Mouse (Mus musculus) mesoderm, embryonic 11.5 days (tissue): ENCODE data around the gene Irf4.

ENCODE experiments used
- DNase-seq: peaks from one replicate; pipeline ENCODE4 v3.0.0-alpha.2; 2012; ENCODE audit warnings: low read depth, low spot score

Irf4 gene

DNA sequence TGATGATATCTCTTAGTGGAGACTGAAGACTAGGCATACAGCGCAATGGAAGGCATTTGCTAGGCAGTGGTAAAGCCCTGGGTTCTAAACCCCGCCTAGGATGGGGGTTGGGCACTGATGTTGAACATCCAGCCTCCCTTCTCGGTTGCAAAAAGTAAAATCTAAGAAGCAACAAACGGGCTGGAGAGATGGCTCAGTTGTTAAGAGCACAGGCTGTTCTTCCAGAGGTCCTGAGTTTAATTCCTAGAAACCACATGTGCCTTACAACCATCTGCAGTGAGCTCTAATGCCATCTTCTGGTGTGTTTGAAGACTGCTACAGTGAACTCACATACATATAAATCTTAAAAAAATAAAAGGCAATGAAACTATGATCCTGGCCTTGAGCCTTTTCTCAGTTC lies 13.2 kb downstream of the Irf4 start:
- DNase-seq: no peak

DNA sequence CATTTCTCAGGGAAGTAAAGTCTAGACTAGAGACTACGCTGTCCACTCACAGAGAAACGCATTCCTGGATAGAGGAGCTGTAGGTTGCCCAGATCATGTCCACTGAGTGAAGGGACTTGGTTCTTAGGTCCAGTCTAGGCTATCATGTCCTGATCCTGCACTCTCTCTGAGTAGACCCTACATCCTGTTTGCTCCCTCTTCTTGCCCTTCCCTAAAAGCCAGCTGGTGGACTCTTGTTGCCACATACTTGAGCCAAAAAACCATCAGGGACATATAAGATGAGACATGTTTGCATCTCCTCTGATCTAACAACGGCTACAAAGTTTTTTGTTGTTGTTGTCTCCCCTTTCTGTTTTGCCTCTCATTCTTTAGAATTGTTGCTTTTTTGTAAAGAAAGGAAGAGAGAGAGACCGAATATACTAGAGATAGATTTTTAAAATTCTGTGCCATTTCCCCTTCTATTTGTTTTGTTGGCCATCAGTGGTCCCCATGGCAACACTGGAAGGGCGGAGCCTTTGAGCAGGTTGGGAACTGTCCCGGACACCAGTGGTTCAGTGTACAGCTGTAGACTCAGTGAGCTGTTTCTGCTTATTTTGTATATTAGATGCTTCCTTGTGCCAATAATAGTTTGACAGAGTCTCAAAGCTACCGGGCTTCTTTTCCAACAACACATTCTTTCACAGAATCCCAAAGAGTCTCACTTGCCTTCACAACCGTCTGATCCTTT lies 15.2 kb downstream of the Irf4 start:
- no peak for DNase-seq

DNA sequence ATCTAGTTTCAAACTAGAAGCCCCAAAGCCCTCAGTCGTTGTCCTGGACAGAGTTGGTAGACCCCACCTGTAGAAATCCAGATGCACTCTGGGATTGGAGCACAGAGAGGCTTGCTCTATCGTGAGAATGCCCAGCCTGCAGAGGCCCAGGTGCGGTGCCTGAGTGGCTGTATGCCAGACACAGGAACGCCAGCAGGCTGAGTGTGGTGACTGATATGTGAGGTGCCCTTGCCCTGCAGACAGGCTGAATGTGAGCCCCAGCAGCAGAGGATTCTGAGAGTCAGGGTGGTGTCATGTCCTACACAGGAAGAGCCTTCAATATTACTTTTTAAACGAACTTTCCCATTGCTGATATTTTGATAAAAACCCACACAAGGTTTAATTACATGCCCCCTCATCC lies 16.9 kb downstream of the Irf4 start:
- no peak for DNase-seq

DNA sequence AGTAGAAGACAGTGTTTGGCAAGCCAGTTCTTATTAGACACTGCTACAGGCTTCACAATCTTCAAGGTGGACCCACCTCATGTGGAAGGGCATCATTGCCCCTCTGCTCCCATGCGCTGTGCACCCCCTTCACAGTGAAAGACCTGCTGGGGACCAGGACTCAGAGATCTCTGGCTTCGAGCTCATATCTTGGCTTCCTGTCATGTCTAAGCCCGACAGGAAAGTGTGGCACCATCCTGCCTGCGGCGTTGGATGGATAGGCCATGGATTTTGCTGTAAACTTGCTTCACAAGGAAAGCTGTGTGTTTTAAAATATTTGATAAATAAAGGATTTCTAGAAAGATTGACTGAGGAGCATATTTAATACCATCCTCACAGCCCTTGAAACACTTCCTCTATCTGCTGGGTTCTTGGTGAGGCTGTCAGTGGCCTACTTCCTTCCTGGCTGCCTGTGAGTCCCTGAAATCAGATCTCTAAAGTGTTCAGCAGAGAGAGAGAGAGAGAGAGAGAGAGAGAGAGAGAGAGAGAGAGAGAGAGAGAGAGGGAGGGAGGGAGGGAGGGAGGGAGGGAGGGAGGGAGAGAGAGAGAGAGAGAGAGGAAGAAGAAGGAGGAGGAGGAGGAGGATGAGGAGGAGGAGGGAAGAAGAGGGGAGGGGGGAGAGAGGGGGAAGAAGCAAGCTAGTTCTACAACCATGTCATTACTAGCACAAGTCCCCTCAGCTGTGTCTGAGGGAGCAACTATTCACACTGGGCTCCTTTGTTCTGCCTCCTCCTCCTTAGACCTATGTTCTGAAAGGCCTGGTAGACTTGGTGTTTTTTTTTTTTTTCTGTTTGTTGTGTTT lies 17.8 kb downstream of the Irf4 start:
- no peak for DNase-seq

DNA sequence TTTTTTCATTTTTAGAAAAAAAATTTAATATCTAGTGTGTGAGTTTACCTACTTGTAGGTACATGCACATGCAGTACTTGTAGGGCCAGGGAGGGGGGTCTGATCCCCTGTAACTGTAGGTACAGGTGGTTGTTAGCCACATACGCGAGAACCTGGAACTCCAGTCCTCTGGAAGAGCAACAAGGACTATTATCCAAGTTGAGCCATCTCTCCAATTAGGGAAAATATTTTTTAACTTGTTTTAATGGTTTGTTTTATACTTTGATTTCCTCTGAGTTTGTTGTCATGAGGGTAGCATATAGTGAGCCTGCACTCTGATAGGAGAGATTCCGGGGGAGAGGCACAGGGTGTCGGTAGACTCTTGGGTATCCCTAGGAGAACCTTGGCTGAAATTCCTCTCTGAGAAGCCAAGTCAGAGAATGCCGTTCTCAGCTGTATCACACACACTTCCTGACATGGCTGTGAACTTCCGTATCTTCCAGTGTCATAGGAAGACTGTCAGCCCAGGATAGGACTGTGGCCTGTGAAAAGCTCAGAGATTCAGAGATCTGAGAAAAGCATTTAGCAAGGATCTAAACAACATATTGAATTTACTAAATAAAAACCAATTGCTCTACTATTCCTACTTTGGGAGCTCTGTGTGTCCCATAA lies 18.6 kb downstream of the Irf4 start:
- no peak for DNase-seq

DNA sequence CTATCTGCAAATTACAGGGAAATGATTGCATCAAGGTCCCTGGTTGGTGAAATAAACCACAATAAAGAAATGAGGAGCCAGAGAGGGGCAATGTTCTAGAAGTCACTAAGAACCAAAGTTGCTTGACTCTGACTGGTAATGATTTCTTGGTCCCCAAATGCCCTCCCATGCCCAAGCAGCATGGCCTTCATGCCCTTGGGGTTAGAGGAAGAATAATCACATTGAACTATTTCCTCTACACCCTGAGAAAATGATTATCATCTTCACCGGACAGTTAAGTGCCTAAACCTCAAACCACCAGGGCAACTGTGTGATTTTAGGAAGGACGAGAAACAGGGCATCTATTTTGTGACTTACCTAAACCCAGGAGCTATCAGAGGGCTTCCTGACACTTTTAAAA lies 27.0 kb downstream of the Irf4 start:
- no peak for DNase-seq

DNA sequence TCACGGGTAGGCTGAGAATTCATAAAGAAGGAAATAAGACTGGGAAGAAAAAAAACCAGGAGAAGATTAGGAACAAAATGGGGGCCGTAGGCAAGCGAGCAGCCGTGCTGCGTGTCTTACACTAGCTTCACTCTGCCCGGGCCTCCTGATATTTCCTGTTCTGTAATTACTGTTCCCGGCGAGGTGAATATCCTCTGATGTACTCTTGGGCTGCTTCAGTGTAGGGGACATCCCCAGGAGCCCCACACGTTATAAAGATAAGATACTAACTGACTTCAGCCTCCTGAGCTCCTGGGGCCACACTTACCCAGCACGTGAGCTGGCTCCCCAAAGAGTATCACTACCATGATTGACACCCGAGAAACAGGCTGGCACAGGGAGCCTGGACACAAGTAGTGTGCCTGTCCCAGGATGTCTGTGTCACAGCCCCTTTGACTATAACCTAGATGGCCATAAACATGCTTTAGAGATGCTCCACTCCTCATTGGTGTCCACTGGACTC lies 28.7 kb downstream of the Irf4 start:
- DNase-seq: no peak

DNA sequence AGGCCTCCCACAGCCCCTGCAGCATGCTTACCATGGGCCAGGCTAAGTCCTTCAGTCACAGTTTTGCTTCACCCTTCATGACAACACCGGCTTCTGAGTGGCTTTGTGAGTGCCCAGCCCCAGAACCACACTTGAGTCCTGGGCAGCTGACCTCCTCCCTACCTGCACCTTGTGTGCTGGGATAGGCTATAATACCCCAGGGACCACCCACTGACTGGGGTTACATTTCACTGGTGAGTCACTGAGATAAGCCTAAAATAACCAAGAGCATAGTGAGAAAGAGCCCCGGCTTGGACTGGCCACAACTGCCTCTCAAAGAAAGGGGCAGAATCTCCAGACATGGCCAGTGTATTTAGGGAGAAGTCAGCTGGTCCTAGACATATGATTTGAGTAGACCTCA lies 32.9 kb downstream of the Irf4 start:
- no peak for DNase-seq

DNA sequence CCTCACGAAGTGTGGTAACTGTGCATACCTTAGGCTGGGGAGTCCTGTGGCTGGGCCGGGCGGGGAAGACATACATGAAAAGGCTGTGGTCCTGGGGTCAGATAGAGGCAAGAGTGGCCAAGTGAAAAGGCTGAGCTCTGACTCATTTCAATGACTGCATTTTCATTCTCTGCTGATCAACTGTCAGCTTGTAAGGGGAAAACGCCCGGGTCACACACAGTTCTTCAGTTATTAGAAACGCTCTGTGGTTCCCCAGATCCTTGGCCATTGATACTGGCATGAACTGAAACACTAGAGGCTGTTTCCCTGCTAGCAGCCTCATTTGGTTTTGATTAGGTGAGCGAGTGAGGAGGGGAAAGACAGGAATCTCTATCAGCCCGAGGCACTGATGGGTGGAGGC lies 33.4 kb downstream of the Irf4 start:
- DNase-seq: peak; percentile 15

DNA sequence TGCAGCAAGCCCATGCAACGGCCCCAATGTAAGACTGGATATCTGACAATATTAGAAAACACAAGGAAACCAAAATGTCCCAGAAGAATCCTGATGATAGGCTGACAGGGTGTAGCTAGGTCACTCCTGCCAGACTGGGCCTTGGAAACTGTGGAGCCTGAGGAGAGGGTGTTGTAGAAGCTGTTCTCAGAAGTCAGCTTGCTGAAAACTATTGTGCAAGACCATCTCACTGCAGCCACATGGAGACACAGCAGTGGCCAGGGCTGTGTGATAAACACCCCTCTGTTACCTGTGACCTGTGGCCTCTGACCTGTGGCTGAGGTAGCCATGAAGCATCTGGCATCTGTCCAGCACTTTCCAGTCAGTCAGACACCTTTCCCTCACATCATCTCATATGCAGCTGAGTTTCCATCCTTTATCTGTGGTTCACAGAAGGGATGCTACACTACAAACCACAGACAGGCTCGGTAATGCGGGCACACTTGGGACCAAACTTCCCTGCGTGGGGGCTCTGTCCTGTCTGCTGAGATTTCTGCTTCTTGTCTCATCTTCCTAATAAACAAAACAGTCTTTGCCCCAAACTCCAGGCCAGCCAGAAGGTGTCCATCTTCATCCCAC lies 36.5 kb downstream of the Irf4 start:
- no peak for DNase-seq

DNA sequence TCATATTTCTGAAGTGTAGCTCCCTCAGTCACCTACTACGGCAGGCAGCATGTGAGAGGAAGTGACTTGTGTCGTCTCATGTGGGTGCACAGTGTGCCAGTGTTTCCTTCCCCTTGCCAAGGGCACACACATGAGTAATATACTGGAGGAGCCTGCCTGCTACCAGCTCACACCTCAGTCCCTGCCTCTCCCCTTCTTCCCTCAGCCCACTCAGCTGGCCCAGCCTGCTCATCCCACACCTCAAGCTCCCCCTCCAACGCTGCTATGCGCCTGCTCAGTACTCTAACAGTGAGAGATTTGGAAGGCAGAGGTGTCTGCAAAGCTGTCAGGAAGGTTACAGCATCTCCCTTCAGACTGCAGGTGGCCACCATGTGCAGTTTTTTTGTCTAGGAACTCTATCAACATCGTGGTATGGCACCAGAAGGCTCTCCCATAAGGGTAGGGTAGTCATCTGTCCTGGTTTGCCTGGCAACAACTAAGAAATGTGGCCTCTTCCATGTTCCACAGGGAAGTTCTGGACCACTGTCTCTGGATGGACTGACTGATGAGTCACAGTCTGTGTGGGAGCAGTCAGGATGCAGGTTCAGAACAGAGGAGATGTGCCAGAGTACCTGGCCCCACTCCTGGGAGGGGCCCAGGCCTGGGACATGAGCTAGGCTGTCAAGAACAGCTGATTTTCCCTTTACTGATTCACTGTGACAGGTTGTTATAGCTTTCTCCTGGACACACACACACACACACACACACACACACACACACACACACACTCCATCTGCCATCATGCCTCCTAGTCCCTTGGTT lies 37.4 kb downstream of the Irf4 start:
- DNase-seq: no peak

DNA sequence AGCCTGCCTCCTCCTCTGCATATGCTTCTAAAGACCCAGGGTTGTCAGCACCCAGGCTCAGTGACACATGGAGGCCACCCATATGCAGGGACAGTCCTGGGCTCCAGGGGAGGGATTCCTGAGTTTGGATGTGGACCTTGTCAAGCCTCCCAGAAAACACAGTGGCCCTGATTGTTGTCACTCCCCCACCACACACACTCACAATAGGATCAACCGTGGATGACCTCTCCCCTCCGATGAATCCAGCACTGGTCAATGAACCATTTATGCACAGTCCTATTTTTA lies 38.0 kb downstream of the Irf4 start:
- no peak for DNase-seq

DNA sequence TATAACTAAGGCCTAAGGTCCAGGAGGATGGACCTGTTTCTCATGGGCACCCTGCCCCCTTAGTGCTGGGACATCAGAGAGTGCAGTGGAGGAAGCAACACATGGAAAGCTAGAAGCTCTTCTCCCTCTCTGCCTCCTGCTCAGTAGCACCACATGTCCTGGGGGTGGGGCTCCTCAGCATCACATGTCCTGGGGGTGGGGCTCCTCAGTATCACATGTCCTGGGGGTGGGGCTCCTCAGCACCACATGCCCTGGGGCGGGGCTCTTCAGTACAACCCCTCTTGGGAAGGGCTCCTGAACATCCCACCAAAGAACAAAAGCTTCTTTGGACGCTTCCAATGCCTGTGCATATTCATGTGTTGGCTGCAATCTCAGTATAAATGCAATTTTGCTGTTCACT lies 38.5 kb downstream of the Irf4 start:
- no peak for DNase-seq

DNA sequence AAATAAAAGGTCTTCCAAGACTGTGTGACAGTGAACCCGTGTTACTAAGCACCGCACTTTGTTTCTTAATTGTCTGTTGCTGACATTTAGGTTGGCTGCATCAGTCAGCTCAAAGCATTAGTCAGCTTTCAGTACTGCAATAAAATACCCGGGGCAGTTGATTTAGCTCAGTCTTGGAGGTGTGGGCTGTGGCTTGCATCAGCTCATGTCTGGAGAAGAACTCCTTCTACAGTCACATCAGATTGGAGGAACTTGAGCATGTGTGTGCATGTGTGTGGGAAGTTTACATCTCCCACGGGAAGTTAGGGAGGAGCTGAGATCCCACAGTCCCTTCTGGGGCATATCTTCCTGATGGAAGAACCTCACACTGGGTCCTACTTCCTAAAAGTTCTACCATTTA lies 38.9 kb downstream of the Irf4 start:
- no peak for DNase-seq

DNA sequence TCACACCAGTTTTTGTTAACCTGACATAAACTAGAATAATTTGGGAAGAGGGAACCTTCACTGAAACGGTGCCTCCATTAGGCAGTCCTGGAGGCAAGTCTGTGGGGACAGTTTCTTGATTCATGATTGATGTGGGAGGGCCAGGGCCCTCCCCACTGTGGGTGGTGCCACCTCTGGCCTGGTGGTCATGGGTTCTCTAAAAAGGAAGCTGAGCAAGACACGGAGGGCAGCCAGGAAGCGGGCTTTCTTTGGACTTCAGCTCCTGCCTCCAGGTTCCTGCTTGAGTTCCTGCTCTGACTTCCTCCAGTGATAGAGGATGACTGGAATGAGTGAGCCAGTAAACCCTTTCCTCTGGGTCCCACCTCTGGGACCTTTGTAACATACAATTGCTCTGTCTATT lies 39.4 kb downstream of the Irf4 start:
- no peak for DNase-seq

DNA sequence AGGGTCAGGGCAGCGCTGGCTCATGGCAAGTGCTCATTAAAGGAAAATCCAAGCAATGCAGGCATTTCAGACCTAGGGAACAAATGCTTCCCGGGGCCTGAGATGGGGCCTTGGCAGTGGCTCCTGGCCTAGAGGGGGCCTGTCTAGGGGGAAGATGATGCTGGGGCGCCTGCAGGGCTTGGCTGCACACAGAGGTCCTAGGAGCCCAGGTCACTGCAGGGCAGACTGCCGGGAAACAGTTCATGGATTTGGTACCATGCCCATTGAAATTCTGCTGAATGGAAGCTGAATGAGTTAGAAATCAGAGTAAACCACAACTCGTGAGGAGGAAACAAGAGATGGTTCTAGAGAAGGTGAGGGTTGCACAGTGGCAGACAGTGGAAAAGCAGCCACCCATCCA lies 41.0 kb downstream of the Irf4 start:
- no peak for DNase-seq

DNA sequence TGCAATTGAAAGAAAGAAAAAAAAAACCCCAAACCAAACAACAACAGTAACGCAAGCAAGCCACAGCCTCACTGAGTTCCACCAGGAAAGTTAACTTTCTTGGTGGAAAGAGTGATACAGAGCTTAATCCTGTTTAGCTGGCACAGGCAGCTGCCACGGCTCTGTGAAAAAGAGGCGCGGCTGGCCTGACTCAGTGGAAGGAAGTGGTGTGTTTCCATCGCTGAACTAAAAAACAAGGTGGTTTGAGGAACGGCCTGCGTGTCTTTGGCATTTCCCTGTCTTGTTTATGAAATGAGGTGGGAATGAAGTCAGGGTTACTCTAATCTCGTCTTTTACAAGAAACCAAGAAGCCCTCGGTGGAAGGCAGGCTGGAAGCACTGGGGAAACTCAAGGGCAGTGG lies 43.3 kb downstream of the Irf4 start:
- no peak for DNase-seq

DNA sequence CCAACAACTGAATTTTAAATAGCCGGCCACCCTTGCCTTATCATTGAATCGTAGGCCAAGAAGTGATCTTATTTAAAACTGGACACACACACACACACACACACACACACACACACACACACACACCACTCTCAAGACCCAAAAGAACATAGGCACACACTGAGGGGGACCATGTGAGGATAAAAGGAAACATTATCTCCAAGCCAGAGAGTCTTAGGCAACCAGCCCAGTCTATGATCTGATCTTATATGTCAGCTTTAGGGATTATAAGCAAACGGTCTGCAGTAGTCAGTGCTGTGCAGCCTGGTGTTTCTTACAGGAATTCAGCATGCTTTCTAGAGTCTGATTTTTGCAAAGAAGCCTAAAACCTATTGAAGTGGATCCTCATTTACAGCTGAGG lies 43.7 kb downstream of the Irf4 start:
- no peak for DNase-seq

DNA sequence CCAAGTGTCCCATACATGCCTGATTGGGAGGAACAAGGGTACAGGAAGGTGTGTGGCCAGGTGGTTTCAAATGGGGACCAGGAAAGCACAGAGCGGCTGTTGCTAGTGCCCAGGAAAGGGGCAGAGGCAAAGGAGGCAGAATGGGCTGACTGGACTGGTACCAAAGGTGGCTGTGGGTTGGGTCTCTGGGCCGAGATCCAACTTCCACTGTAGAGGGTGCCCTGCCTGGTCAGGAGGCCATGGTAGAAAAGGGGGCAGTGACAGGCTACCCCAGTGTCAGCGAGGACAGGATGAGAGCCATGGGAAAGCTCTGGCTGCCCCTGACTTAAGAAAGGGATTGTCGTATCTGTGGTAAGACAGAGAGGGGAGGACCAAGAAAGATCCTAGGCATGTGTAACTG lies 44.2 kb downstream of the Irf4 start:
- no peak for DNase-seq

DNA sequence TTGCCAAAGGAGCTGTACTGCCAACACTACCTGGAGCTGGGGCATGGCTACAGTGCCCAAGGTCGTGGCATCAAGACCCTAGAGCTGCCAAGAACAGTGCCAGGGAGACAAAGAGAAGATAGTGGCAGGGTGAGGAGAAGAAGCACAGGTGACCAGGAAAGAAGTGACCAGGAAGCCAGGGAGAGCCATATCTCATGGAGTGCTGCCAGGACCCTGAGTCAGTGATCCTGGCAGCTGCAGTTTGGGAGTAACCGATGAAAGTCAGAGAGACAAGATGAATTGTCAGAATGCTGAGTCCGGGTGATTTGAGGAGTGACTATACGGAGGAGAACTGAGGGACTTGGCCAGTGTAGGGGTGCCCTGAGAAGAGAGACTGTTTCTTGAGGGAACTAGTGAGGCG lies 44.6 kb downstream of the Irf4 start:
- no peak for DNase-seq

DNA sequence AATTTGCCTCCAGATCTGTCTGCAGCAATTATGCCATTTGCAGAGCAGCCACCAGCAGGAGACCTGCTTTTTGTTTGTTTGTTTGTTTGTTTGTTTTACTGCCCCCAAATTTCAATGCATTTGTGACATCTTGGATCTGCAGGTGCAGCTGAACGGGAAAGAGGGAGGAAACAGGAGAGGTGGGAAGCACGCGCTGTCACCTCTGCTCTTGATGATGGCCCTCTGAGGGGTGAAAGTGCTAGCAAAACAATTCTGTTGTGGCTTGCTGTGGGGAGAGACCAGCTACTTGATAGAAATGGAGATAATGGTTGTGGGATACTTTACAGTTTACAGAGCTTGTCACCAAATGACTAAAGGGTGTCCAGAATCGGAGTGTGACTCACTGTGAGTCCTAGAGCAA lies 46.9 kb downstream of the Irf4 start:
- DNase-seq: no peak

DNA sequence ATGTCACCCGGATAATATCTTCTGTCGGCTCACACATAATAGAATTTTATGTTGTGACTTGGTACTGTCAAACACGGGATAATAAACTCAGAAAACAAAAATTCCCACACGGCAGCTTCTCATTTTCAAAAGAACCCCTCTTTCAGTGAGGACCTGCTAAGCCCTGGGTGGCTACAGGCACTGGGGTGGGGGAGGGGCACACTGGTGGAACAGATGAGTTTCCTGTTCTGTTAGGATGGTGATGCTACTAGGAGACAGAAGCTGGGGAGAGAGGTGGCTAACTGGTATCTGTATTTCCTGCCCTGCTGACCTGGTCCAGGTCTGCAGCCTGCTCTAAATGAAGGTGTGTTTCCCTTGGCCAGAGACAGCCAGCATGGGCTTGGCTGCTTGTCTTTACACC lies 52.9 kb downstream of the Irf4 start:
- no peak for DNase-seq
